13 mouse cellular contexts compared by ENCODE assay signal in genomic region chr1:119335171-119335570, GRCm38 (mm10).
"Had no signal": no experiment of that assay in that cellular context is flagged by ENCODE, and none has a peak within 500 bp of the region (broad histone marks: within the 10 kb centered on the region; RNA-seq: fewer than 3 reads in every experiment).

No protein-coding gene starts in this region.

- DNase-seq: gastrocnemius, postnatal 14 days; gastrocnemius, postnatal 36 days; heart, adult 18-20 months; heart, postnatal 10 days; heart, postnatal 36 days; kidney, adult 11 months; kidney, adult 2 months; kidney, adult 9 months; kidney, postnatal 14 days; kidney, postnatal 36 days; layer of hippocampus, adult 9-11 months; layer of hippocampus, postnatal 36 days; left cerebral cortex, postnatal 4 days had no signal
